Comparison of ENCODE assay signal across 19 mouse cellular contexts in genomic region chr13:112213652-112214081, GRCm38 (mm10).
DNase-seq lines count a peak whose midpoint lies in the region; TF ChIP-seq lines count a peak whose summit lies in the region.
"Had no signal": no experiment of that assay in that cellular context is flagged by ENCODE, and none has a peak within 500 bp of the region (broad histone marks: within the 10 kb centered on the region; RNA-seq: fewer than 3 reads in every experiment).

No protein-coding gene starts in this region.

- no peak overlapping the region for H3K9ac ChIP-seq in heart, adult 2 months (ENCODE audit: low read depth, low read length)
- H3K9ac ChIP-seq: limb, embryonic 12.5 days; liver, embryonic 12.5 days; neural tube, embryonic 13.5 days had no signal

- intact Hi-C loops in heart, adult 2 months (cut with DNase I): no loop called here
- intact Hi-C loops in left cerebral cortex, postnatal 4 days (cut with DNase I): no loop called here
- intact Hi-C loops in left cerebral cortex, postnatal 14 days (cut with DNase I): no loop called here

- TF ChIP-seq CTCF in heart, adult 2 months (IDR thresholded peaks at IDR 0.05): no peak

- H3K4me1 ChIP-seq in heart, adult 2 months (ENCODE audit: control insufficient read depth, insufficient read depth, low read length): no peaks in the 10 kb centered on the region
- H3K4me1 ChIP-seq: liver, embryonic 12.5 days; megakaryocyte, embryonic 14.5 days; neural tube, embryonic 13.5 days had no signal

- no peak overlapping the region for H3K27ac ChIP-seq in heart, adult 2 months
- H3K27ac ChIP-seq: forebrain, embryonic 10.5 days; limb, embryonic 12.5 days; liver, embryonic 12.5 days; neural tube, embryonic 13.5 days had no signal

- H3K36me3 ChIP-seq in heart, adult 2 months (ENCODE audit: control insufficient read depth, insufficient read depth, low read length): no peaks in the 10 kb centered on the region
- H3K36me3 ChIP-seq: forebrain, embryonic 10.5 days; limb, embryonic 12.5 days; liver, embryonic 12.5 days; neural tube, embryonic 13.5 days had no signal

- TF ChIP-seq EP300 in heart, adult 2 months (IDR thresholded peaks at IDR 0.05; ENCODE audit: insufficient read depth, low read depth, low read length): no peak

- DNase-seq in heart, adult 11 months: peak; percentile 80
- DNase-seq in heart, adult 2 months: no peak
- DNase-seq in left cerebral cortex, postnatal 4 days: peak; percentile 91
- no peak for DNase-seq in left cerebral cortex, postnatal 14 days (ENCODE audit: low spot score in 2 of 2)
- peak; percentile 9 for DNase-seq in ZHBTc4 (ENCODE audit: low read depth, low spot score)
- DNase-seq in cerebellum, postnatal 36 days: peak; percentile 27 to 33
- DNase-seq in gastrocnemius, postnatal 25 days: no peak
- DNase-seq in layer of hippocampus, adult 8-10 months (ENCODE audit: low spot score in 2 of 2): no peak
- DNase-seq: adrenal gland, adult 8-10 months; kidney, adult 2 months; kidney, postnatal 25 days; lung, adult 2 months; right cerebral cortex, postnatal 14 days; thymus, adult 2 months had no signal

- TF ChIP-seq POLR2A in heart, adult 2 months (IDR thresholded peaks at IDR 0.05; ENCODE audit: insufficient read depth, low read depth, low read length): no peak

- H3K79me2 ChIP-seq in heart, adult 2 months (replicated peaks; ENCODE audit: control insufficient read depth, insufficient read depth, low read length): no peaks in the 10 kb centered on the region

- no peaks in the 10 kb centered on the region for H3K27me3 ChIP-seq in heart, adult 2 months (ENCODE audit: control insufficient read depth, insufficient read depth, low read length)
- H3K27me3 ChIP-seq: limb, embryonic 12.5 days; neural tube, embryonic 13.5 days had no signal

- WGBS in heart, adult 2 months: 68% methylated on average over 17 of the region's 17 CpGs

- no peak overlapping the region for H3K4me3 ChIP-seq in heart, adult 2 months
- H3K4me3 ChIP-seq: forebrain, embryonic 10.5 days; limb, embryonic 12.5 days; liver, embryonic 12.5 days; megakaryocyte, embryonic 14.5 days; neural tube, embryonic 13.5 days had no signal

Comparison
In these comparisons a context has a peak if more than half of its experiments do, and no peak if none do; other contexts are left out.
1. DNase-seq: peak in heart, adult 11 months (single experiment), left cerebral cortex, postnatal 4 days (single experiment), ZHBTc4 (single experiment) and cerebellum, postnatal 36 days (2 of 2); none in heart, adult 2 months (0 of 2), left cerebral cortex, postnatal 14 days (0 of 2), gastrocnemius, postnatal 25 days (single experiment) and layer of hippocampus, adult 8-10 months (0 of 2).